Mouse (Mus musculus) liver, embryonic 14.5 days (tissue): ENCODE results near the gene St6galnac5. TPM values are rescaled to one million over a fixed set of nuclear protein-coding genes. Genes with fewer than 3 reads are reported as not detected.

Experiments used
- ATAC-seq: fragments of 200-750 bp; cut with Nextera tagmentation; 2 replicates; pipeline ENCODE4 v1.8.0; 2017; ENCODE audit warnings: moderate number of reproducible peaks, mild to moderate bottlenecking, moderate library complexity; ENCODE audit not compliant: insufficient read depth
- DNase-seq, 3 experiments: peaks; one replicate each; pipeline ENCODE4 v3.0.0-alpha.2; 2012 to 2013; ENCODE audit warnings: low read depth in 3 of 3, low spot score in 3 of 3
- H3K27ac ChIP-seq: fragments of 300-500 bp; sonication (generic); 2 replicates; pipeline ENCODE4 v1.5.1; 2014; ENCODE audit warnings: moderate library complexity, mild to moderate bottlenecking, control low read depth, inconsistent platforms
- H3K27me3 ChIP-seq: fragments of 300-500 bp; sonication (generic); 2 replicates; pipeline ENCODE4 v1.6.1; 2014; ENCODE audit warnings: mild to moderate bottlenecking, low read length, moderate library complexity; ENCODE audit not compliant: control insufficient read depth, insufficient read depth
- H3K36me3 ChIP-seq: fragments of 300-500 bp; sonication (generic); replicated peaks from 2 replicates; pipeline ENCODE4 v1.6.1; 2014; ENCODE audit warnings: low read depth; ENCODE audit not compliant: control insufficient read depth, insufficient read depth
- H3K4me1 ChIP-seq, 2 experiments: fragments of 200-500 bp in 1 of 2; fragments of 300-500 bp in 1 of 2; sonication (generic) in 1 of 2; replicated peaks; 2 replicates each; pipeline ENCODE4 v1.6.1; 2012 to 2014; ENCODE audit warnings: antibody characterized with exemption in 1 of 2, inconsistent platforms in 1 of 2, low read length in 1 of 2; ENCODE audit not compliant: control insufficient read depth in 2 of 2, insufficient read depth in 2 of 2
- H3K4me2 ChIP-seq: fragments of 300-500 bp; sonication (generic); 2 replicates; pipeline ENCODE4 v1.6.1; 2014; ENCODE audit warnings: low read depth, mild to moderate bottlenecking, control low read depth, moderate library complexity
- H3K4me3 ChIP-seq, 2 experiments: fragments of 200-500 bp in 1 of 2; fragments of 300-500 bp in 1 of 2; sonication (generic) in 1 of 2; 2 replicates each; pipeline ENCODE4 v1.5.1; 2012 to 2014; ENCODE audit warnings: low read depth in 2 of 2, low read length in 2 of 2, mild to moderate bottlenecking in 2 of 2, control low read depth in 1 of 2, inconsistent platforms in 1 of 2, moderate library complexity in 1 of 2; ENCODE audit not compliant: insufficient read depth in 1 of 2
- H3K9ac ChIP-seq: fragments of 300-500 bp; sonication (generic); replicated peaks from 2 replicates; pipeline ENCODE4 v1.6.1; 2014; ENCODE audit warnings: mild to moderate bottlenecking, control low read depth, moderate library complexity
- H3K9me3 ChIP-seq: fragments of 300-500 bp; sonication (generic); 2 replicates; pipeline ENCODE4 v1.6.1; 2016; ENCODE audit warnings: low read length, mixed read lengths; ENCODE audit not compliant: control insufficient read depth
- CTCF ChIP-seq: IDR thresholded peaks from 2 replicates; pipeline ENCODE4 v1.5.1; 2016; ENCODE audit warnings: antibody characterized with exemption, low read depth, control low read depth
- EP300 ChIP-seq: IDR thresholded peaks from 2 replicates; pipeline ENCODE4 v1.6.1; 2016; ENCODE audit warnings: antibody characterized with exemption, low read depth
- WGBS: fragments of 180-500 bp; shearing (Covaris S2); extraction: QIAGEN DNeasy Blood & Tissue Kit; methylation state at CpG from one replicate; pipeline ENCODE4 v1.1.7; 2014; ENCODE audit not compliant: insufficient replicate concordance; 5-methylcytosine and 5-hydroxymethylcytosine counted together
- polyA plus RNA-seq, 2 experiments: library from polyadenylated mRNA; depleted of rRNA in 1 of 2; stranded (reverse) in 1 of 2; unstranded in 1 of 2; fragments of >200 nt; fragmentation: Nextera tagmentation in 1 of 2; extraction: Ambion mirVana in 1 of 2; gene quantifications; 2 replicates each; pipeline versions ENCODE4 v1.2.1 to v1.2.3; 2012 to 2014

St6galnac5 gene
- polyA plus RNA-seq, 2 experiments, result 0.01 TPM; not detected in 1

GRCm38 (mm10) chr3:152767485-152767884 lies 214.6 kb downstream of the St6galnac5 start:
- Histone ChIP-seq H3K9ac (no peak overlapping the region), H3K27me3 (no peaks in the 10 kb centered on the region), H3K36me3 (no peaks in the 10 kb centered on the region), H3K9me3 (no peaks in the 10 kb centered on the region), H3K27ac (no peak overlapping the region), H3K4me3 (no peak overlapping the region), H3K4me1 (peaks cover 9 to 15% of the 10 kb centered on the region in 2 experiments; a peak in 3 of 4 replicates), H3K4me2 (no peak overlapping the region)
- WGBS, result 82% methylated on average over 11 of the region's 11 CpGs
- DNase-seq (no peak), ATAC-seq (no peak)
- no peak for TF ChIP-seq CTCF
- no peak for TF ChIP-seq EP300
